Mouse (Mus musculus): ENCODE results near the gene Wdfy2. TPM values are rescaled to one million over a fixed set of nuclear protein-coding genes. Genes with fewer than 3 reads are reported as not detected.
A peak's percentile ranks its signal among the peaks of the same experiment; 100 is the strongest.

Wdfy2 gene
- polyA plus RNA-seq, 1 experiment from 2014 or later, result 6.2 TPM

DNA sequence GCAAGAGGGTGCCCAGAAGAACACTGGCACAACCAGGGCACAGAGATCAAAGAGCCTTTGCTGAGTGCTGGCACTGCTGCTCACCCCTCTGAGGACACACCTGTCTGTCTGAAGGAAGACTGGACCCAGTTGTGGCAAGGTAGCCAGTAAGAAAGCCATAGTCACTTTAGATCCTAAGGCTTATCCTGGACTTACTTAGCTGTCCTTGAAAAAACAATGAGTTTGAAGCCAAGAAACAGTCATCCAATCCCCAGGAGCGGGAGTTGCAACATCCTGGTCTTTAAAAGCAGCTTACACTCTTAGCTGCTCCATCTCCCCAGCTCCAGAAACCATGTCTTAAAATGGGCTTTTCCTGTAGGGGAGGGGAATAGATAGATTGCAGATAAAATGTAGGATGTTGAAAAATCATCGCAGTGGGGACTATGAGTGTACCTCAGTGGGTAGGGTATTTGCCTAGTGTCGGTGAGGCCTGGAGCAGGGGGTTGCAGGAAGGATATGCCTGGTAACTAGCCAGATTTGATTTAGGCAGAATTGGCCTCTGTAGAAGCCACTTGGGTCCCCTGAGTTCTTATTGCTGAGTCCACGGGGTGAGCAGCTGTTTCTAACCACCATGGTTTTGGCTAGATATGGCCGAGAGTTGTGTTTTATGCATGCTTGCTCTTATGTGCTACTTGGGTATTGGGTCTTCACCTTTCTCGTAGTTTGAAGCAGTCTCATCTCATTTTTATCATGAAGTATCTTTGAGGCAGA is 99.3 kb downstream of the Wdfy2 start:
- H3K9me3 ChIP-seq (ENCODE audit: control insufficient read depth, low read length), result peaks cover 5% of the 10 kb centered on the region
- H3K4me2 ChIP-seq (ENCODE audit: low read length), result no peak overlapping the region
- WGBS, result 84% methylated on average over 6 of the region's 6 CpGs
- peaks cover 26% of the 10 kb centered on the region for H3K36me3 ChIP-seq (ENCODE audit: control insufficient read depth, insufficient read depth, low read length)
- no peak overlapping the region for H3K27ac ChIP-seq (replicated peaks in 1 of 2; ENCODE audit: control insufficient read depth in 1 of 2, insufficient read depth in 1 of 2, low read depth in 2 of 2, low read length in 2 of 2)
- no peak for ATAC-seq (ENCODE audit: insufficient number of reproducible peaks, insufficient read depth, low FRiP score, low read depth)
- H3K9ac ChIP-seq (ENCODE audit: low read length), result no peak overlapping the region
- no peak overlapping the region for H3K4me3 ChIP-seq (ENCODE audit: control insufficient read depth in 1 of 2, insufficient read depth in 1 of 2, low read depth in 1 of 2, low read length in 2 of 2)
- no peaks in the 10 kb centered on the region for H3K27me3 ChIP-seq (ENCODE audit: control insufficient read depth, insufficient read depth, low read length)
- H3K4me1 ChIP-seq (ENCODE audit: control insufficient read depth in 2 of 2, insufficient read depth in 2 of 2, low read length in 2 of 2), result no peaks in the 10 kb centered on the region

DNA sequence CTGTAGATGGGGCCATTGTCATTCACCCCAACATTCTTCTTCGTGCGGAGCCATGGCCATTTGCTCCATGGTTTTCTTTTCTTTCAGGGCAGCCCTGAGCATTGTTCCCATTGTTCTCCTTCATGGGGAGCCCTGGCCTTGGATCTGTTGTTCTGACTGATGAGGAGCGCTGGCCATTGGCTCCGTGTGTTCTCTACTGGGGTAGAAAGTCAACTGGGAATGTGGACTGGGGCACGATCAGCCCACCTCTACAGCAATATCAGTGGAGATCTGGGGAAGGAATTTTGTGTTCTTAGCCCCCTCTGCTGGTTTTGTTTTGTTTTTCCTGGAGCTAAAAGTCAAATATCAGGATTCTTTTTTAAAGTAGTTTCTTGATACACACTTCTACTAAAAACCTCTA is 100.2 kb downstream of the Wdfy2 start:
- Histone ChIP-seq H3K4me2 (ENCODE audit: low read length) (no peak overlapping the region), H3K27ac (replicated peaks in 1 of 2; ENCODE audit: control insufficient read depth in 1 of 2, insufficient read depth in 1 of 2, low read depth in 2 of 2, low read length in 2 of 2) (no peak overlapping the region), H3K4me3 (ENCODE audit: control insufficient read depth in 1 of 2, insufficient read depth in 1 of 2, low read depth in 1 of 2, low read length in 2 of 2) (no peak overlapping the region), H3K9ac (ENCODE audit: low read length) (no peak overlapping the region), H3K27me3 (ENCODE audit: control insufficient read depth, insufficient read depth, low read length) (no peaks in the 10 kb centered on the region), H3K36me3 (ENCODE audit: control insufficient read depth, insufficient read depth, low read length) (peaks cover 23% of the 10 kb centered on the region; the same call in 1 of the 2 replicates), H3K4me1 (ENCODE audit: control insufficient read depth in 2 of 2, insufficient read depth in 2 of 2, low read length in 2 of 2) (no peaks in the 10 kb centered on the region), H3K9me3 (ENCODE audit: control insufficient read depth, low read length) (peaks cover 5% of the 10 kb centered on the region)
- 79% methylated on average over 5 of the region's 5 CpGs for WGBS
- ATAC-seq (ENCODE audit: insufficient number of reproducible peaks, insufficient read depth, low FRiP score, low read depth), result no peak

DNA sequence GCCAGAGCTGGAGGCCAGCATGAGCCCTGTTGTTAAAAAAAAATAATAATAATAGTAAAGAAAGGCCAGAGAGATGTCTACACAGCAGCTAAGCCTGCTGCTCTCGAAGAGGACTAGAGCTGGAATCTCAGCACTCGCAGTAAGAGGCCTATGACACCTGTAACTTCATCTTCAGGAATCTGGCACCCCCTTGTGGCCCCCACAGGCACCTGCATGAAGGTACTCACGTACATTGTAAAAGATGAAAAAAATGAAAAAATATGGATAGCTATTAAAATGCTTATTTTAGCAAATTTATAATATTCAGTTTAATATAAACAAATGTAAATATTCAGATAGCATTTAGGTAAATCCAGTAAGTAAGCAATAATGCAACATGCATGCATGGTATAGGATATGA is 102.0 kb downstream of the Wdfy2 start:
- H3K4me2 ChIP-seq (ENCODE audit: low read length), result no peak overlapping the region
- no peak overlapping the region for H3K27ac ChIP-seq (replicated peaks in 1 of 2; ENCODE audit: control insufficient read depth in 1 of 2, insufficient read depth in 1 of 2, low read depth in 2 of 2, low read length in 2 of 2)
- no peak overlapping the region for H3K9ac ChIP-seq (ENCODE audit: low read length)
- H3K36me3 ChIP-seq (ENCODE audit: control insufficient read depth, insufficient read depth, low read length), result peaks cover 32% of the 10 kb centered on the region
- WGBS, result 93% methylated on average over 3 of the region's 3 CpGs
- H3K9me3 ChIP-seq (ENCODE audit: control insufficient read depth, low read length), result peaks cover 5% of the 10 kb centered on the region
- no peaks in the 10 kb centered on the region for H3K4me1 ChIP-seq (ENCODE audit: control insufficient read depth in 2 of 2, insufficient read depth in 2 of 2, low read length in 2 of 2)
- ATAC-seq (ENCODE audit: insufficient number of reproducible peaks, insufficient read depth, low FRiP score, low read depth), result no peak
- H3K27me3 ChIP-seq (ENCODE audit: control insufficient read depth, insufficient read depth, low read length), result no peaks in the 10 kb centered on the region
- no peak overlapping the region for H3K4me3 ChIP-seq (ENCODE audit: control insufficient read depth in 1 of 2, insufficient read depth in 1 of 2, low read depth in 1 of 2, low read length in 2 of 2)

DNA sequence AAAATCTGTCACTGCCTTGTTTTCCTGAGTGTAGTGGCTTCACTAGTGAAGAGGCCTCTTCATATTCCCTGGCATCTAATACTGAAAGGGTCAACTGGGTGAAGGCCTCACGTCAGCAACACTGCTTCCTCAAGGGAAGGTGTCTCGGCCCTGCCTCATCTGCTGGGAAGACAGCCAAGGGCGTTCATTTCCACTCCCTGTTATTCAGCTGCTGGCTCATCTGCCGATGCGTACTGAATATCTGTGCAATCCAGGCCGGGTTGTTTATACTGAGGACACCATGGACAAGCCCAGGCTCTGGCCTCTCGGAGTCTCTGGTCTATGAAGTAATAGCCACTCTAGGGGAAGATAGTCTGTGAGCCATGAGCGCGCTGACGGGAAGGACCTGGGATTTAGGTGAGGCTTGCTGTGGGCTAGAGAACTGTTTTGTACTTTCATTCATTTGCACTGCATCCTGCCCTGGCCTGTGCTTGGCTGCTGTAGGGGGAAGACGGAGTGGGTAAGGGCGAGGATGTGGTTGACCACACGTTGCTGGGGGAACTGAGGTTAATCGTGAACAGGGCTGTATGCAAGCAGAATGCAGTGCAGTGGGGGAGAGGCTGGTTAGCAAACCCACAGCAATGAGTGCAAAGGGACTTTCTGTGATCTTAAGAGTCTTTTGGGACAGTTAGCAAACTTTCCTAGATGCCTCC is 103.1 kb downstream of the Wdfy2 start:
- WGBS, result 81% methylated on average over 14 of the region's 14 CpGs
- peaks cover 33% of the 10 kb centered on the region for H3K36me3 ChIP-seq (ENCODE audit: control insufficient read depth, insufficient read depth, low read length)
- peak overlapping the region in 1 of 2 experiments; percentile 33; a peak in 1 of 4 replicates for H3K27ac ChIP-seq (replicated peaks in 1 of 2; ENCODE audit: control insufficient read depth in 1 of 2, insufficient read depth in 1 of 2, low read depth in 2 of 2, low read length in 2 of 2)
- no peaks in the 10 kb centered on the region for H3K4me1 ChIP-seq (ENCODE audit: control insufficient read depth in 2 of 2, insufficient read depth in 2 of 2, low read length in 2 of 2)
- no peak overlapping the region for H3K9ac ChIP-seq (ENCODE audit: low read length)
- no peak for ATAC-seq (ENCODE audit: insufficient number of reproducible peaks, insufficient read depth, low FRiP score, low read depth)
- peaks cover 5% of the 10 kb centered on the region for H3K9me3 ChIP-seq (ENCODE audit: control insufficient read depth, low read length)
- H3K4me2 ChIP-seq (ENCODE audit: low read length), result no peak overlapping the region
- no peaks in the 10 kb centered on the region for H3K27me3 ChIP-seq (ENCODE audit: control insufficient read depth, insufficient read depth, low read length)
- no peak overlapping the region for H3K4me3 ChIP-seq (ENCODE audit: control insufficient read depth in 1 of 2, insufficient read depth in 1 of 2, low read depth in 1 of 2, low read length in 2 of 2)

DNA sequence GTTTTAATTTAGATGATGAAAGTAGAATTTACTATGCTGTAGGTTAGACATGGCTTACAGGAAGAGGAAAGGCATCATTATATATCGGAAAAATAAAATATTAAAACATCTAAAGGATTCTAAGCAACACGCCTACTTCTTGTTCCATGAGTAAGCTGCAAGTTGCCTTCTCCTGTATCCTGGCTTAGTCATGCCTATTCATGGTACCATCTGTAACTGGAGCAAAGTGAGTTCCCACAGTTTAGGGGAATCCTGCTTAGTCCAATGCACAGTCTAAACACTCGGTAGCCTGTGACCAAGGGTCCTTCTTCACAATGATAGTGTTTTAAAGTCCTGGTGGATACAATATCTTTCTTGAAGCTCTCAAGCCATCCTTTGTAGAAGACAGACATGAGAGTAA is 109.3 kb downstream of the Wdfy2 start:
- Histone ChIP-seq H3K4me3 (ENCODE audit: control insufficient read depth in 1 of 2, insufficient read depth in 1 of 2, low read depth in 1 of 2, low read length in 2 of 2) (no peak overlapping the region), H3K4me1 (ENCODE audit: control insufficient read depth in 2 of 2, insufficient read depth in 2 of 2, low read length in 2 of 2) (no peaks in the 10 kb centered on the region), H3K36me3 (ENCODE audit: control insufficient read depth, insufficient read depth, low read length) (peaks cover 40% of the 10 kb centered on the region), H3K9me3 (ENCODE audit: control insufficient read depth, low read length) (no peaks in the 10 kb centered on the region), H3K4me2 (ENCODE audit: low read length) (no peak overlapping the region), H3K27ac (replicated peaks in 1 of 2; ENCODE audit: control insufficient read depth in 1 of 2, insufficient read depth in 1 of 2, low read depth in 2 of 2, low read length in 2 of 2) (no peak overlapping the region), H3K27me3 (ENCODE audit: control insufficient read depth, insufficient read depth, low read length) (no peaks in the 10 kb centered on the region), H3K9ac (ENCODE audit: low read length) (no peak overlapping the region)
- WGBS, result 91% methylated on average over 3 of the region's 3 CpGs
- ATAC-seq (ENCODE audit: insufficient number of reproducible peaks, insufficient read depth, low FRiP score, low read depth), result no peak

DNA sequence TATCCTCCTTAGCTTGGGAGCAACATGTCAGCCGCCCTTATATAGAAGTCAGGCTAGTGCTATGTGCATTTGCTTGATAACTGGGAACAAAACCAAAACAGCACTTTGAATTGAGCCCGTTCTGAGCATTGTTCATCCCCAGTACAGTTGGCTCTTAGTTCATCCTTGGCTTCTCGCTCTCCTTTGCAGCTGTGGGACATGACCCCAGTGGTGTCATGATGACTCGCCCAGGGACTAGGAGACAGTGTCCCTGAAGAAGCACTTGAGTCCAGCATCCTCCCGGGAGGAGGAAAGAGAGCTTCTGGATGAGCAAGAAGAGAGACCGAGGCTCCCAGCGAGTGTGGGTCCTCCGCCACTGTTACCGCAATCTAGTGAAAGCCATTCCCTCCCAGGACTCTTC is 118.6 kb downstream of the Wdfy2 start:
- H3K9ac ChIP-seq (ENCODE audit: low read length), result no peak overlapping the region
- H3K9me3 ChIP-seq (ENCODE audit: control insufficient read depth, low read length), result no peaks in the 10 kb centered on the region
- peaks cover 4 to 5% of the 10 kb centered on the region in 2 experiments; a peak in 3 of 4 replicates for H3K4me1 ChIP-seq (ENCODE audit: control insufficient read depth in 2 of 2, insufficient read depth in 2 of 2, low read length in 2 of 2)
- 80% methylated on average over 9 of the region's 9 CpGs for WGBS
- no peak overlapping the region for H3K4me2 ChIP-seq (ENCODE audit: low read length)
- H3K27me3 ChIP-seq (ENCODE audit: control insufficient read depth, insufficient read depth, low read length), result no peaks in the 10 kb centered on the region
- no peak for ATAC-seq (ENCODE audit: insufficient number of reproducible peaks, insufficient read depth, low FRiP score, low read depth)
- H3K36me3 ChIP-seq (ENCODE audit: control insufficient read depth, insufficient read depth, low read length), result peaks cover 53% of the 10 kb centered on the region
- 0 out of 4 replicates have a peak overlapping the region, but pooled peaks of 1 of the 2 experiments have one; percentile 14 for H3K27ac ChIP-seq (replicated peaks in 1 of 2; ENCODE audit: control insufficient read depth in 1 of 2, insufficient read depth in 1 of 2, low read depth in 2 of 2, low read length in 2 of 2)
- no peak overlapping the region for H3K4me3 ChIP-seq (ENCODE audit: control insufficient read depth in 1 of 2, insufficient read depth in 1 of 2, low read depth in 1 of 2, low read length in 2 of 2)

DNA sequence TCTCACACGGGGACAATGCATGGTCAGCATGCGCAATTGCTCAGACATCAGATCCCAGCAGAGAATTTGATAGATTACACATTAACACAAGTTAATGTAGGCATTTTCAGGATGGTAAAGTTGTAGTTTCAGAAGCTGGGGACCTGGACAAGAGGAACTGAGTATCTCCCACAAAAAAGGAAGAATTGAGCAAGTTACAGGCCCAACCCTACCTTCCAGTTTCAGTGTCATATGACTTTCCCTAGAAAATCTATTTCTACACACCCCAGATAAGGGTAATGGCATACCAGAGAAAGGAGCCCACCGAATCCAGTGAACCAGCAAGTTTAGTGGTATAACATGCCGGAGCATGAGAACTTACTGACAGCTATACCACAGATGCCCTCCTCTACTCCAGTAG is 126.2 kb downstream of the Wdfy2 start:
- H3K36me3 ChIP-seq (ENCODE audit: control insufficient read depth, insufficient read depth, low read length), result peaks cover 7% of the 10 kb centered on the region; the same call in 1 of the 2 replicates
- no peaks in the 10 kb centered on the region for H3K9me3 ChIP-seq (ENCODE audit: control insufficient read depth, low read length)
- ATAC-seq (ENCODE audit: insufficient number of reproducible peaks, insufficient read depth, low FRiP score, low read depth), result no peak
- H3K9ac ChIP-seq (ENCODE audit: low read length), result no peak overlapping the region
- no peak overlapping the region for H3K27ac ChIP-seq (replicated peaks in 1 of 2; ENCODE audit: control insufficient read depth in 1 of 2, insufficient read depth in 1 of 2, low read depth in 2 of 2, low read length in 2 of 2)
- H3K27me3 ChIP-seq (ENCODE audit: control insufficient read depth, insufficient read depth, low read length), result no peaks in the 10 kb centered on the region
- peaks cover 10 to 12% of the 10 kb centered on the region in 2 experiments; a peak in 2 of 4 replicates for H3K4me1 ChIP-seq (ENCODE audit: control insufficient read depth in 2 of 2, insufficient read depth in 2 of 2, low read length in 2 of 2)
- H3K4me3 ChIP-seq (ENCODE audit: control insufficient read depth in 1 of 2, insufficient read depth in 1 of 2, low read depth in 1 of 2, low read length in 2 of 2), result no peak overlapping the region
- no peak overlapping the region for H3K4me2 ChIP-seq (ENCODE audit: low read length)
- 73% methylated on average over 4 of the region's 4 CpGs for WGBS

Data from heart, embryonic 14.5 days (tissue).